Mouse (Mus musculus) heart, embryonic 11.5 days (tissue): ENCODE measurements at regions not wholly inside any gene's neighbourhood (a gene's known extent, or its start where the extent isn't known, plus 50 kb on each side); places are given as distances from the start of the nearest gene placed in this dataset.
"Not testable (repeated sequence)": the region's sequence is repeated elsewhere in the genome, so short reads cannot be mapped to it uniquely, and the experiment has no call there.

Experiments
- ATAC-seq: fragments of 200-750 bp; cut with Nextera tagmentation; replicated peaks from 2 replicates; pipeline ENCODE4 v1.8.0; 2017; ENCODE audit warnings: moderate library complexity; ENCODE audit not compliant: insufficient number of reproducible peaks, low FRiP score, low TSS enrichment
- H3K27ac ChIP-seq: fragments of 300-500 bp; sonication (generic); 2 replicates; pipeline ENCODE4 v1.5.1; 2014; ENCODE audit warnings: mild to moderate bottlenecking, low read depth, low read length
- H3K27me3 ChIP-seq: fragments of 300-500 bp; sonication (generic); 2 replicates; pipeline ENCODE4 v1.6.1; 2014; ENCODE audit warnings: mild to moderate bottlenecking, low read length, mixed read lengths; ENCODE audit not compliant: control insufficient read depth, insufficient read depth
- H3K36me3 ChIP-seq: fragments of 300-500 bp; sonication (generic); 2 replicates; pipeline ENCODE4 v1.6.1; 2014; ENCODE audit warnings: mild to moderate bottlenecking, low read length, moderate library complexity, mixed read lengths; ENCODE audit not compliant: control insufficient read depth, insufficient read depth
- H3K4me1 ChIP-seq: fragments of 300-500 bp; sonication (generic); 2 replicates; pipeline ENCODE4 v1.6.1; 2014; ENCODE audit warnings: low read length; ENCODE audit not compliant: control insufficient read depth, insufficient read depth
- H3K4me2 ChIP-seq: fragments of 300-500 bp; sonication (generic); 2 replicates; pipeline ENCODE4 v1.6.1; 2014; ENCODE audit warnings: mild to moderate bottlenecking, moderate library complexity
- H3K4me3 ChIP-seq: fragments of 300-500 bp; sonication (generic); 2 replicates; pipeline ENCODE4 v1.5.1; 2014; ENCODE audit warnings: low read depth, low read length
- H3K9ac ChIP-seq: fragments of 300-500 bp; sonication (generic); 2 replicates; pipeline ENCODE4 v1.6.1; 2014; ENCODE audit warnings: mild to moderate bottlenecking, low read depth, low read length, moderate library complexity
- H3K9me3 ChIP-seq: fragments of 300-500 bp; sonication (generic); replicated peaks from 2 replicates; pipeline ENCODE4 v1.6.1; 2016; ENCODE audit warnings: low read length; ENCODE audit not compliant: control insufficient read depth
- WGBS: fragments of 180-500 bp; shearing (Covaris S2); extraction: QIAGEN DNeasy Blood & Tissue Kit; methylation state at CpG from one replicate; pipeline ENCODE4 v1.1.7; 2014; ENCODE audit not compliant: insufficient replicate concordance; 5-methylcytosine and 5-hydroxymethylcytosine counted together

GRCm38 (mm10) chr3:84390769-84391168 lies 84.1 kb upstream of the Trim2 start:
- Histone ChIP-seq H3K4me1 (peaks cover 5% of the 10 kb centered on the region), H3K27me3 (no peaks in the 10 kb centered on the region; the same call in 1 of the 2 replicates), H3K4me3 (no peak overlapping the region), H3K9me3 (no peaks in the 10 kb centered on the region), H3K4me2 (no peak overlapping the region), H3K9ac (no peak overlapping the region), H3K27ac (no peak overlapping the region), H3K36me3 (no peaks in the 10 kb centered on the region)
- 89% methylated on average over 5 of the region's 5 CpGs for WGBS
- ATAC-seq, result no peak

GRCm38 (mm10) chr3:84388486-84388885 lies 81.8 kb upstream of the Trim2 start:
- Histone ChIP-seq H3K4me3 (no peak overlapping the region), H3K36me3 (no peaks in the 10 kb centered on the region), H3K27ac (no peak overlapping the region), H3K4me2 (no peak overlapping the region), H3K9me3 (no peaks in the 10 kb centered on the region), H3K4me1 (peaks cover 9% of the 10 kb centered on the region), H3K9ac (no peak overlapping the region), H3K27me3 (no peaks in the 10 kb centered on the region; the same call in 1 of the 2 replicates)
- WGBS, result 87% methylated on average over 6 of the region's 6 CpGs
- ATAC-seq, result no peak

GRCm38 (mm10) chr3:84385656-84386055 lies 79.0 kb upstream of the Trim2 start:
- H3K36me3 ChIP-seq, result no peaks in the 10 kb centered on the region
- H3K4me1 ChIP-seq, result peaks cover 23% of the 10 kb centered on the region
- no peak overlapping the region for H3K4me2 ChIP-seq
- no peak overlapping the region for H3K4me3 ChIP-seq
- ATAC-seq, result no peak
- H3K9ac ChIP-seq, result no peak overlapping the region
- no peak overlapping the region for H3K27ac ChIP-seq
- H3K9me3 ChIP-seq, result no peaks in the 10 kb centered on the region
- H3K27me3 ChIP-seq, result no peaks in the 10 kb centered on the region; the same call in 1 of the 2 replicates
- 73% methylated on average over 5 of the region's 5 CpGs for WGBS

- Histone ChIP-seq H3K9me3 (no peaks in the 10 kb centered on the region), H3K9ac (no peak overlapping the region), H3K4me1 (peaks cover 23% of the 10 kb centered on the region), H3K4me3 (no peak overlapping the region), H3K36me3 (no peaks in the 10 kb centered on the region), H3K27ac (no peak overlapping the region), H3K4me2 (no peak overlapping the region), H3K27me3 (no peaks in the 10 kb centered on the region; the same call in 1 of the 2 replicates)
- WGBS, result 60% methylated on average over 3 of the region's 3 CpGs
- ATAC-seq, result peak; percentile 63; the same call in 1 of the 2 replicates
These were observed 76.9 kb upstream of the Trim2 start for GRCm38 (mm10) chr3:84383559-84383958.

GRCm38 (mm10) chr3:84383038-84383437 lies 76.4 kb upstream of the Trim2 start:
- H3K4me2 ChIP-seq, H3K27ac ChIP-seq, H3K4me3 ChIP-seq, H3K9ac ChIP-seq, ATAC-seq, H3K9me3 ChIP-seq, H3K27me3 ChIP-seq, H3K36me3 ChIP-seq: not testable (repeated sequence)
- H3K4me1 ChIP-seq, result peaks cover 23% of the 10 kb centered on the region

- WGBS, result 21% methylated on average over 4 of the region's 4 CpGs
- H3K9ac ChIP-seq, result 0 out of 2 replicates have a peak overlapping the region, but pooled peaks have one; percentile 34
- no peak overlapping the region for H3K27ac ChIP-seq
- no peaks in the 10 kb centered on the region; the same call in 1 of the 2 replicates for H3K27me3 ChIP-seq
- peak overlapping the region; percentile 24; the same call in 1 of the 2 replicates for H3K4me2 ChIP-seq
- no peak overlapping the region for H3K4me3 ChIP-seq
- H3K36me3 ChIP-seq, result no peaks in the 10 kb centered on the region
- H3K4me1 ChIP-seq, result peaks cover 23% of the 10 kb centered on the region
- 0 out of 2 replicates have a peak, but pooled peaks have one; percentile 39 for ATAC-seq
- H3K9me3 ChIP-seq, result no peaks in the 10 kb centered on the region
These were observed 75.3 kb upstream of the Trim2 start for GRCm38 (mm10) chr3:84382006-84382405.

GRCm38 (mm10) chr3:84378987-84379556 lies 72.4 kb upstream of the Trim2 start:
- H3K9me3 ChIP-seq, result no peaks in the 10 kb centered on the region
- no peak for ATAC-seq
- WGBS, result 69% methylated on average over 4 of the region's 4 CpGs
- H3K27ac ChIP-seq, result no peak overlapping the region
- H3K36me3 ChIP-seq, result no peaks in the 10 kb centered on the region
- no peak overlapping the region for H3K4me3 ChIP-seq
- H3K4me1 ChIP-seq, result peaks cover 24% of the 10 kb centered on the region
- H3K27me3 ChIP-seq, result no peaks in the 10 kb centered on the region
- no peak overlapping the region for H3K9ac ChIP-seq
- H3K4me2 ChIP-seq, result no peak overlapping the region

- H3K36me3 ChIP-seq, result no peaks in the 10 kb centered on the region
- no peaks in the 10 kb centered on the region for H3K27me3 ChIP-seq
- no peaks in the 10 kb centered on the region for H3K9me3 ChIP-seq
- no peak overlapping the region for H3K4me2 ChIP-seq
- H3K9ac ChIP-seq, result no peak overlapping the region
- ATAC-seq, result no peak
- H3K27ac ChIP-seq, result no peak overlapping the region
- 58% methylated on average over 2 of the region's 2 CpGs for WGBS
- H3K4me3 ChIP-seq, result no peak overlapping the region
- H3K4me1 ChIP-seq, result peaks cover 10% of the 10 kb centered on the region
These were observed 69.8 kb upstream of the Trim2 start for GRCm38 (mm10) chr3:84376510-84376909.

GRCm38 (mm10) chr3:84375832-84376231 lies 69.2 kb upstream of the Trim2 start:
- Histone ChIP-seq H3K4me1 (peaks cover 7% of the 10 kb centered on the region; the same call in 1 of the 2 replicates), H3K27ac (no peak overlapping the region), H3K36me3 (no peaks in the 10 kb centered on the region), H3K4me2 (no peak overlapping the region), H3K9me3 (no peaks in the 10 kb centered on the region), H3K27me3 (no peaks in the 10 kb centered on the region), H3K9ac (no peak overlapping the region), H3K4me3 (no peak overlapping the region)
- 81% methylated on average over 4 of the region's 4 CpGs for WGBS
- no peak for ATAC-seq
